Mouse (Mus musculus) midbrain, embryonic 12.5 days (tissue): Measurements from ENCODE around the gene Stox2. TPM values are rescaled to one million over a fixed set of nuclear protein-coding genes. Genes with fewer than 3 reads are reported as not detected.

Experiments used
- ATAC-seq: fragments of 200-750 bp; cut with Nextera tagmentation; 2 replicates; pipeline ENCODE4 v1.8.0; 2017; ENCODE audit warnings: low read depth, moderate TSS enrichment, moderate library complexity; ENCODE audit not compliant: low FRiP score
- H3K27ac ChIP-seq: fragments of 300-500 bp; sonication (generic); replicated peaks from 2 replicates; pipeline ENCODE4 v1.5.1; 2016; ENCODE audit warnings: mild to moderate bottlenecking
- H3K27me3 ChIP-seq: fragments of 300-500 bp; sonication (generic); 2 replicates; pipeline ENCODE4 v1.6.1; 2016; ENCODE audit warnings: mild to moderate bottlenecking
- H3K36me3 ChIP-seq: fragments of 300-500 bp; sonication (generic); 2 replicates; pipeline ENCODE4 v1.6.1; 2016
- H3K4me1 ChIP-seq: fragments of 300-500 bp; sonication (generic); 2 replicates; pipeline ENCODE4 v1.6.1; 2016
- H3K4me2 ChIP-seq: fragments of 300-500 bp; sonication (generic); replicated peaks from 2 replicates; pipeline ENCODE4 v1.6.1; 2016; ENCODE audit warnings: mild to moderate bottlenecking, moderate library complexity
- H3K4me3 ChIP-seq: fragments of 300-500 bp; sonication (generic); 2 replicates; pipeline ENCODE4 v1.5.1; 2016; ENCODE audit warnings: mild to moderate bottlenecking
- H3K9ac ChIP-seq: fragments of 300-500 bp; sonication (generic); replicated peaks from 2 replicates; pipeline ENCODE4 v1.6.1; 2016; ENCODE audit warnings: mild to moderate bottlenecking, moderate library complexity
- H3K9me3 ChIP-seq: fragments of 300-500 bp; sonication (generic); 2 replicates; pipeline ENCODE4 v1.6.1; 2016; ENCODE audit warnings: mild to moderate bottlenecking
- WGBS: fragments of 180-500 bp; shearing (Covaris S2); methylation state at CpG from one replicate; pipeline ENCODE4 v1.1.7; 2016; 5-methylcytosine and 5-hydroxymethylcytosine counted together
- polyA plus RNA-seq: library from polyadenylated mRNA; unstranded; fragments of >200 nt; fragmentation: Nextera tagmentation; extraction: Ambion mirVana; gene quantifications from 2 replicates; pipeline ENCODE4 v1.2.1, GENCODE M21; 2016

Stox2 gene
- polyA plus RNA-seq, 1 experiment from 2014 or later: 53.6 TPM

DNA sequence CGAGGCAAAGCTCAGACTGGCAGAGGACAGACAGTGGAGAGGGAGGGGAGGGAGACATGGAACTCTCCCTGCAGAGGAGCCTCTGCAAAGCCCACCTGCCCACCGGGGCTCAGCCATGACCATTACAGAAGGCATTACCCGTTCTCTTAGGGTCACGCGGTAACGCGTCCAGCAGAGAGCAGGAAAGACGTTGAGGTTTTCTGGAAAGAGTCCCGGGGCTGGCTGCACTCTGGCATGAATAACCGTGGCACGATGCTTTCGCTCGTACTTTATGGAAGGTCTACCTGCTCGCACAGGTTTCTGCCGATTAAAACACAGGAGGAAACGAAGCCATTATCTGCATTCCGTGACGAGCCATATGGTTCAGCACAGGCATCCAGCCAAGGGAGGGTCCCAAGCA, 53.9 kb downstream of the Stox2 start:
- 87% methylated on average over 18 of the region's 18 CpGs for WGBS
- no peaks in the 10 kb centered on the region for H3K27me3 ChIP-seq
- ATAC-seq: no peak

DNA sequence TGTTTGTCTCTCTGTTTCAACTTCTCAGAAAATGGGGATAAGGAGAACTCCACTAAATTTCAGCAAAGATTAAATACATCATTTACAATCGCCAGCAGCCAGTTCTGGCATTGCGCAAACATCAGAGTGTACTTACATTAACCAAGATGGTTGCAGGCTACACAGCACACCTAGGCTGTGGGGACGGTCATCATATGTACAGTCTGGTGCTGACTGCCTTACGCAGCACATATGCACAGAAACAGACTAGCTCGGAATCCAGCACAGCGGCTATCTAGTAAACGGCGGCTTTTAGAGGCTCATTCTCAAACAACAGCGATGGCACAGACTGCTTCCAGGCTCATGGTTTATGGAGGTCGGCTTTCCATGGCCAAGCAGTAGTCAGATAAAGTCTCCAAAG, 54.3 kb downstream of the Stox2 start:
- no peaks in the 10 kb centered on the region for H3K27me3 ChIP-seq
- no peak overlapping the region for H3K4me3 ChIP-seq
- H3K9ac ChIP-seq: no peak overlapping the region
- no peaks in the 10 kb centered on the region for H3K4me1 ChIP-seq
- whole genome bisulfite sequencing: 94% methylated on average over 10 of the region's 10 CpGs
- no peak overlapping the region for H3K27ac ChIP-seq
- ATAC-seq: no peak
- no peak overlapping the region for H3K4me2 ChIP-seq
- no peaks in the 10 kb centered on the region for H3K36me3 ChIP-seq
- H3K9me3 ChIP-seq: no peaks in the 10 kb centered on the region

More for the DNA sequence above, 53.9 kb downstream of the Stox2 start:
- no peaks in the 10 kb centered on the region for H3K9me3 ChIP-seq
- no peak overlapping the region for H3K27ac ChIP-seq
- H3K4me1 ChIP-seq: no peaks in the 10 kb centered on the region
- H3K9ac ChIP-seq: no peak overlapping the region
- H3K4me3 ChIP-seq: no peak overlapping the region
- H3K36me3 ChIP-seq: no peaks in the 10 kb centered on the region
- H3K4me2 ChIP-seq: no peak overlapping the region

DNA sequence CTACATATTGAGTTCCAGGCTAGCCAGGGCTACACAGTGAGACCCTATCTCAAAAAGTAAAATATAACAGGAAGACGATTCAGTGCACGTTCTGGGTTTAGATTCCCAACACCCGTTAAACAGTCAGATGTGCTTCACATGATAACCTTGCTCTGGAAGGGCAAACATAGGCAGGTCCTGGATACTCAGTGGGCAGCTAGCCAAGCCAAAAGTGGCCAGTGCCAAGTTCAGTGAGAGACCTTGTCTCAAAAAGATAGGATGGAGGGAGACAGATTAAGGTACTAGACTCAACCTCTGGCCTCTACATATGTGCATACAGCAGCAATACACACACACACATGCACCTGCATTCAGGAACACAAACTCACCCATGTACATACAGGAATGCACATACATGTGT, 56.7 kb downstream of the Stox2 start:
- no peak for ATAC-seq
- 87% methylated on average over 3 of the region's 3 CpGs for WGBS

DNA sequence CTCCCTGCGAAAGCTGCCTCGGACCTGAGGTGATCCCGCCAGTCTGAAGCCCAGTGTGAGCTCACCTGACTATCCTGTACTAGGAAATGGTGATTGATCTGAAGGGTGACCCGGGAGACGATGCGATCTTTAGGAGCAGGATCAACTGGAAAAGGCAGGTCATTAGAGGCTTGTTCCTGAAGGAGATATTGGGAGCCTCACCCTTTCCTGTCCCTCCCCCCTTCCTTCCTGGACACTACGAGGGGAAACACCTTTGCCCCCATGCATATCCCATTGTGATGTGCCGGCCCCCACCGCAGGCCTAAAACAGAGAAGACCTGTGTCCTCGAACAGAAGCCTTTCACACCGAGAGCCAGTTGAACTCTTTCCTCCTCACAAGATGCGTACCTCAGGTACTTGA, 58.0 kb downstream of the Stox2 start:
- Histone ChIP-seq H3K4me1 (no peaks in the 10 kb centered on the region), H3K9me3 (no peaks in the 10 kb centered on the region), H3K9ac (no peak overlapping the region), H3K4me3 (no peak overlapping the region), H3K4me2 (no peak overlapping the region), H3K27me3 (no peaks in the 10 kb centered on the region), H3K36me3 (no peaks in the 10 kb centered on the region), H3K27ac (no peak overlapping the region)
- no peak for ATAC-seq
- 86% methylated on average over 12 of the region's 12 CpGs for WGBS

More for the DNA sequence above, 56.7 kb downstream of the Stox2 start:
- Histone ChIP-seq H3K4me1 (no peaks in the 10 kb centered on the region), H3K36me3 (no peaks in the 10 kb centered on the region), H3K27me3 (no peaks in the 10 kb centered on the region), H3K4me3 (no peak overlapping the region), H3K9me3 (no peaks in the 10 kb centered on the region), H3K27ac (no peak overlapping the region), H3K4me2 (no peak overlapping the region), H3K9ac (no peak overlapping the region)

DNA sequence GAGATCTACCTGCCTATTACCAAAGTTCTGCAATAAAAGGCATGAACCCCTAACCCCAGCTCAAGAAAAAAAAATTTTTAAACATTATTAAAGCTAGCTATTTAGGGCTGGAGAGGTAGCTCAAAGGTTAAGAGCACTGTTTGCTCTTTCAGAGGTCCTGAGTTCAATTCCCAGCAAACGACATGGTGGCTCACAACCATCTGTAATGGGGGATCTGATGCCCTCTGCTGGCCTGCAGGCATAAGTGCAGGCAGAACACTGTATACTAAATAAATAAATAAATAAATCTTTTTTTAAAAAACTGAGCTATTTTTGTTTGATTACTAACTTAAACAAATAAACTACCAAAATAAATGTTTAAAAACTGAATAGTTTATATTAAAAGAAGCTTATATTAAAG, 60.4 kb downstream of the Stox2 start:
- no peak overlapping the region for H3K4me3 ChIP-seq
- no peak overlapping the region for H3K9ac ChIP-seq
- 71% methylated on average over 1 of the region's 1 CpGs for WGBS
- no peak overlapping the region for H3K27ac ChIP-seq
- H3K27me3 ChIP-seq: no peaks in the 10 kb centered on the region
- no peaks in the 10 kb centered on the region for H3K36me3 ChIP-seq
- H3K4me2 ChIP-seq: no peak overlapping the region
- 0 out of 2 replicates have a peak, but pooled peaks cover 1% of the 10 kb centered on the region for H3K4me1 ChIP-seq
- no peak for ATAC-seq
- no peaks in the 10 kb centered on the region for H3K9me3 ChIP-seq

DNA sequence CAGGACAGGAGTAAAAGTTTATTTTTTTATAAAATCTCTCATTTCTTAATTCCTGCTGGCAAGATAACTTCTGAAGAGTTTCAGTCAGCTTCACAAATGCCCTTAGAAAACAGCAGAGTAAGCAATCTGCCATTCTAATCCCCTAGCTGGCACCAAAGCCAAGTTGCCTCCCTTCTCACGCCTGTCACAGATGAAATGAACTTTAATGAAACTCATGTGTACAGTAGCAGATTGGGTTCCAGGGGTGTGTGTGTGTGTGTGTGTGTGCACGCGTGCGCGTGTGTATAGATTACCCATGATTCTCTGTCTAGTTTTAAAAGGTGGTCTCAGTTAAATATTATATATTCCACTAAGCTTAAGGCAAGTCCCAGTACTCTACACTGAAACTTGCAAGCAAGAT, 62.0 kb downstream of the Stox2 start:
- Histone ChIP-seq H3K9me3 (no peaks in the 10 kb centered on the region), H3K4me2 (no peak overlapping the region), H3K27ac (no peak overlapping the region), H3K9ac (no peak overlapping the region), H3K4me3 (no peak overlapping the region), H3K36me3 (no peaks in the 10 kb centered on the region), H3K27me3 (no peaks in the 10 kb centered on the region), H3K4me1 (peaks cover 9% of the 10 kb centered on the region; the same call in 1 of the 2 replicates)
- no peak for ATAC-seq
- WGBS: 91% methylated on average over 5 of the region's 5 CpGs

DNA sequence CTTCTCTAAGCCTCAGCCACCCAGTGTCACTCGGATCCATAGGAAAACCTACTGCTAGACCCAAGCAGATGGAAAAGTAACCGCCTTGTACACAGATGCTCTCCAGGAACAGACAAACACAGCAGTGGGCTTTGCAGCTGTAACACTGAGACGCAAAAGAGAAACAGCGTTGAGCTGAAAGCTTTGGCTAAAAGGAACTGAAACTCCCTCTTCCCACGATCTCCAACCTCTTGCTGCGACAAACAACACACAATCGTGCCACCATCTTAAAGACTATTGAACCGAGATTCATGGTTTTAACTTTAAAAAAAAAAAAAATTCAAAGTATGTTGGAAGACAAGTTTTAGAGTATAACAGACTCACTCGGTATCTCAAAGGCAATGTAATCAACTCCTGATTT, 62.5 kb downstream of the Stox2 start:
- H3K9me3 ChIP-seq: no peaks in the 10 kb centered on the region
- no peaks in the 10 kb centered on the region for H3K27me3 ChIP-seq
- H3K4me1 ChIP-seq: peaks cover 9% of the 10 kb centered on the region; the same call in 1 of the 2 replicates
- H3K4me3 ChIP-seq: no peak overlapping the region
- no peak for ATAC-seq
- H3K27ac ChIP-seq: no peak overlapping the region
- WGBS: 92% methylated on average over 9 of the region's 9 CpGs
- no peaks in the 10 kb centered on the region for H3K36me3 ChIP-seq
- no peak overlapping the region for H3K4me2 ChIP-seq
- no peak overlapping the region for H3K9ac ChIP-seq

DNA sequence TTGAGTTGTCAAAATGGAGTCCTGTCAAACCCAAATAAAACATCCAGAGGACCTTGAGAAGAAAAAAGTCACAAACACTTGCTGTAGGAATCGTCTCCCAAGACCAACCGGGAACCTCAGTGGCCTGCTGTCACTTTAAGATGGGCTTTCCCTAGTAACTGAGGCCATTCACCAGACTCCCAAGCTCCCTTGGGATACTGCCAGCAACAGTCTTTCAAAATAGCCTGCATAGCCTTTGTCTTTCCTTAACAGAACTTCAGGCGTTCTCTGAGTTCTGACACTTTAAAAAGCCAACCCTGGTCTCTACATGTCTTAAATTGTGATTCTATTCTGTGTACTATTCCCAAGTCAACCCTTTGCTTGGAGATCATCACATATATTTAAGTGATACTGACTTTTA, 64.9 kb downstream of the Stox2 start:
- Histone ChIP-seq H3K36me3 (no peaks in the 10 kb centered on the region), H3K4me1 (peaks cover 9% of the 10 kb centered on the region; the same call in 1 of the 2 replicates), H3K9ac (no peak overlapping the region), H3K9me3 (no peaks in the 10 kb centered on the region), H3K4me3 (no peak overlapping the region), H3K27ac (no peak overlapping the region), H3K27me3 (no peaks in the 10 kb centered on the region), H3K4me2 (no peak overlapping the region)
- 60% methylated on average over 3 of the region's 3 CpGs for WGBS
- ATAC-seq: no peak

DNA sequence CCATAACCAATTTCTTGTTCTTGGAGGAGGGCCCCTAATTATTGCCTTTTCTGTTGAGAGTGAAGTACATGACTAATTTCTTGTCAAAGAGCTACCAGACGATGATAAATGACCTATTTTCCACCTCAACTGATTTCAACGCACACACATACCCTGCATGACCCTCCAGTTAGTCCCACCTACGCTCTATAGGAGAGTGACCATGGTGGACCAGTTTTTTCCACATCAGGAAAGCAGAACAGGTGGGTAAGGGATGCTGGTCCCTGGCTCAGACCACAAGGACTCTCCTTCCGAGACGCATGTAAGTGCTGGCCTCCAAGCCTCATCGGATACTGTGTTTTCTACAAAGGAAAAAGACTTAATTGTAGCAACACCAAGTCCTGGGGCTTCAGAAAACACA, 65.4 kb downstream of the Stox2 start:
- no peak overlapping the region for H3K27ac ChIP-seq
- no peaks in the 10 kb centered on the region for H3K27me3 ChIP-seq
- no peak overlapping the region for H3K4me2 ChIP-seq
- no peaks in the 10 kb centered on the region for H3K36me3 ChIP-seq
- no peak for ATAC-seq
- peaks cover 9% of the 10 kb centered on the region; the same call in 1 of the 2 replicates for H3K4me1 ChIP-seq
- H3K9me3 ChIP-seq: no peaks in the 10 kb centered on the region
- no peak overlapping the region for H3K4me3 ChIP-seq
- H3K9ac ChIP-seq: no peak overlapping the region
- WGBS: 89% methylated on average over 6 of the region's 6 CpGs

DNA sequence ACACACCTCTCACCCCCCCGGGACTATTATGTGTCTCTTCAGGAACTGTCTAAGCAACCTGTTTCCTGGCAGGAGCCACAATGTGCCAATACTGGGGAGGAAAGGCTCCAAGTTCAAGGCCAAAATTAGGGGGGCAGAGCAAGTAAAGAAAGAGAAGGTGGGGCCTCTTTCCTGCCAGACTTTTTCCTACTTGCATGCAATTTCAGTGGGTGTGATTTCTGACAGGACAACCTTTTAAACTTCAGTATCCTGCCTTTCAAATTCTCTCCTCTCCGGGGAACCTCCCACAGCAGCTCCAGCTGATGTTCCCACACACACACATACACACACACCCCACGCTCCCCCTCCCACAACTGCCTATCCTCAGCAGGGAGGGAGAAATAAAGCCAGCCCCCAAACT, 66.1 kb downstream of the Stox2 start:
- Histone ChIP-seq H3K27me3 (no peaks in the 10 kb centered on the region), H3K4me1 (peaks cover 9% of the 10 kb centered on the region; the same call in 1 of the 2 replicates), H3K27ac (no peak overlapping the region), H3K4me3 (no peak overlapping the region), H3K36me3 (no peaks in the 10 kb centered on the region), H3K4me2 (no peak overlapping the region), H3K9me3 (no peaks in the 10 kb centered on the region), H3K9ac (no peak overlapping the region)
- ATAC-seq: no peak
- 69% methylated on average over 3 of the region's 3 CpGs for WGBS

DNA sequence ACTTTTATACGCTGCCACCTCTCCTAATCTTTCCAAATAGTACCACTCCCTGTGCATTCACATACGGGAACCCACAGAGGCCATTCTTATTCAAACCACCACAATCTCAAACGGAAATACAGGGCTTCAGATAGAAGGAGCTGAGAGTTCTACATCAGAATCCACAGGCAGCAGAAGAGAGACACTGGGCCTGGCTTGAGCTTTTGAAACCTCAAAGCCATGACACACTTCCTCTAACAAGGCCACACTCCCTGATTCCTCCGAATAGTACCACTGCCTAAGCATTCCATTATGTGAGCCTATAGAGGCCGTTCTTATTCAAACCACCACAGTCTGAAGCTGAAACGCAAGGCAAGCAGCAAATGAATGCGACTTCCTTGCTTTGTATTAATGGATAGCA, 69.5 kb downstream of the Stox2 start:
- no peak for ATAC-seq
- no peaks in the 10 kb centered on the region for H3K27me3 ChIP-seq
- no peaks in the 10 kb centered on the region for H3K9me3 ChIP-seq
- H3K4me2 ChIP-seq: no peak overlapping the region
- no peaks in the 10 kb centered on the region for H3K36me3 ChIP-seq
- H3K27ac ChIP-seq: no peak overlapping the region
- H3K4me3 ChIP-seq: no peak overlapping the region
- no peak overlapping the region for H3K9ac ChIP-seq
- WGBS: 87% methylated on average over 7 of the region's 7 CpGs
- peaks cover 9% of the 10 kb centered on the region; the same call in 1 of the 2 replicates for H3K4me1 ChIP-seq

DNA sequence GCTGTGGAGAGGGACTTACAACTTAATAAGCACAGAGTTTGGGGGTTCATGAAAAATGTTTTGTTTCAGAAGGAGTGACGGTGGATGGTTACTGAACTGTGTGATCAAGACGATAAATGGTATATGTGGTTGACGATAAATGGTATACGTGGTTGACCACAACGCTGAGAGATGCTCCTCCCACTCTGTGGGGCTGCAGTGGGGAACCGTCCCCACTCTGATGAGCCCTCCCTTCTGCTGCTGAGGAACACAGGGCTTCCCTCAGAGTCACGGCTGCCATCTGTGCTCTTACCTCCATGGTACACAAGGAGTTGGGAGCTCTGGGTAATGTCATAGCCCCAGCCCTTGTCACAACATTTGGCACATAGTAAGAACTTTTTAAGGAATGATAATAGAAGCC, 72.4 kb downstream of the Stox2 start:
- Histone ChIP-seq H3K36me3 (no peaks in the 10 kb centered on the region), H3K9ac (no peak overlapping the region), H3K27me3 (no peaks in the 10 kb centered on the region; the same call in 1 of the 2 replicates), H3K4me2 (no peak overlapping the region), H3K4me1 (peaks cover 13% of the 10 kb centered on the region), H3K4me3 (no peak overlapping the region), H3K9me3 (no peaks in the 10 kb centered on the region), H3K27ac (no peak overlapping the region)
- no peak for ATAC-seq
- WGBS: 92% methylated on average over 7 of the region's 7 CpGs

DNA sequence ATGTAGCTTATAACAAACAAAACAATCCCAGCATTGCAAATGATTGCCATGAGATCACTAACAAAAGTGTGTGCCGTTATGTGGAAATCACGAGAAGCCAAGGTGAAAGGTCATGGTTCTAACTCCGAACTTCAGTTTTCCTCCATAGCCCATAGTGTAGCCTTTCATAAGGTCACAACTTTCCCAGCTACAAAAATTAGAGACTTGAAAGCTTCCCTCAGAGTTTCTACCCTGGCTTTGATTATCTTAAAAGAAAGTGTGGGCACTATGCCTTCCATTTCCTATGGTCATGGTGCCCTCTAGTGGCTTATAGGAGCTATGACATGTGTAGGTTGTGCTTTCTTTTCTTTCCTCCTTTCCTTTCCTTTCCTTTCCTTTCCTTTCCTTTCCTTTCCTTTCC, 74.6 kb downstream of the Stox2 start:
- Histone ChIP-seq H3K36me3 (no peaks in the 10 kb centered on the region), H3K4me3 (no peak overlapping the region), H3K9ac (no peak overlapping the region), H3K4me1 (peaks cover 13% of the 10 kb centered on the region), H3K9me3 (no peaks in the 10 kb centered on the region), H3K27ac (no peak overlapping the region), H3K27me3 (no peaks in the 10 kb centered on the region; the same call in 1 of the 2 replicates), H3K4me2 (no peak overlapping the region)
- WGBS: 42% methylated on average over 3 of the region's 3 CpGs
- 0 out of 2 replicates have a peak, but pooled peaks have one; percentile 32 for ATAC-seq
